Mouse (Mus musculus): ENCODE results near the gene Dmgdh.

GRCm38 (mm10) chr13:93761831-93762230 lies 87.6 kb downstream of the Dmgdh start:
- TF ChIP-seq GATA1 (IDR thresholded peaks at IDR 0.05; ENCODE audit: borderline replicate concordance, low read length) (no peak), FLI1 (IDR thresholded peaks at IDR 0.05; ENCODE audit: low read length) (no peak)
